Comparison of ENCODE assay signal across 31 mouse cellular contexts in the genomic region with DNA sequence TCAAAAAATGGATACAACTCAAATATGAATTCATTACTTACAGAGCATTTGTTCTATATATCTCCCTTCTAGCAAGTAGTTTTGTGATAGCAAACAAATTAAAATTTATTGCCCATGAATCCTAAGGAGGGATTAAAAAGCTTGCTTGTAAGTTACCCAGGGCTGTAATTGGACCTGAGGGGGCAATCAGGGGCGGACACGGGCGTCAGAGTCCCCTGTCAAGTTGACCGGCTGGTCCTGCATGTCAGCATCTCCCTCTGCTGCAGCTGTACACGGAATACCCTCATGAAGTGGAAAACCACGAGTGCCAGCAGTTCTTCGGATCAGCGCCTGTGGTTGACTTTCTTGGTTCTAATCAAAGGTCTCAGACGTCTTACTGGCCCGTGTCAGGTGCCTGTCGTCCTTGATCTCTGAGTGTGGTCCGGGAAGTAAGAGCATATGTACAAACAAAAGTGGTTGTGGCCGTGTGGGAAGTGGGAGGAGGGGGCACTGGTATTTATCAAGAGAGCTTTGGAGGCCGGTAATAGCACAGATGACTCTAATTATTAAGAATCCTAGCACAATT. TPM values are rescaled to one million over a fixed set of nuclear protein-coding genes. Genes with fewer than 3 reads are reported as not detected.
A peak's percentile ranks its signal among the peaks of the same experiment; 100 is the strongest.
DNase-seq lines count a peak whose midpoint lies in the region; ATAC-seq and TF ChIP-seq lines count a peak whose summit lies in the region.
"Had no signal": no experiment of that assay in that cellular context is flagged by ENCODE, and none has a peak within 500 bp of the region (broad histone marks: within the 10 kb centered on the region; RNA-seq: fewer than 3 reads in every experiment).

No protein-coding gene starts in this region.

- ATAC-seq in kidney, postnatal 0 days (replicated peaks; ENCODE audit: low FRiP score, low read depth), result no peak
- no peak for ATAC-seq in embryonic facial prominence, embryonic 14.5 days (ENCODE audit: low read depth)
- no peak for ATAC-seq in limb, embryonic 13.5 days (ENCODE audit: low FRiP score, low read depth)
- no peak for ATAC-seq in erythroid progenitor cell, adult 5-6 weeks (replicated peaks; ENCODE audit: low FRiP score, poor library complexity, severe bottlenecking)
- ATAC-seq: forebrain, postnatal 0 days; inflammation-experienced regulatory T-cells, adult 6 months; Patski had no signal

- TF ChIP-seq CTCF in kidney, postnatal 0 days (IDR thresholded peaks at IDR 0.05; ENCODE audit: low read depth), result no peak
- no peak for TF ChIP-seq CTCF in left cerebral cortex, adult 2 months (IDR thresholded peaks at IDR 0.05)

- H3K27me3 ChIP-seq in kidney, postnatal 0 days (ENCODE audit: insufficient read depth, low read length), result no peaks in the 10 kb centered on the region
- H3K27me3 ChIP-seq in embryonic facial prominence, embryonic 14.5 days (replicated peaks; ENCODE audit: control insufficient read depth, insufficient read depth, low read length), result no peaks in the 10 kb centered on the region
- peaks cover 7% of the 10 kb centered on the region; the same call in 1 of the 2 replicates for H3K27me3 ChIP-seq in limb, embryonic 13.5 days
- H3K27me3 ChIP-seq: embryonic facial prominence, embryonic 13.5 days; forebrain, embryonic 12.5 days; heart, embryonic 13.5 days; hindbrain, embryonic 15.5 days; Patski had no signal

- no peak overlapping the region for H3K4me3 ChIP-seq in kidney, postnatal 0 days (replicated peaks; ENCODE audit: low read depth, low read length)
- H3K4me3 ChIP-seq in embryonic facial prominence, embryonic 14.5 days (ENCODE audit: low read depth, low read length), result no peak overlapping the region
- H3K4me3 ChIP-seq in limb, embryonic 13.5 days, result no peak overlapping the region
- H3K4me3 ChIP-seq in left cerebral cortex, adult 2 months, result no peak overlapping the region
- H3K4me3 ChIP-seq: embryonic facial prominence, embryonic 13.5 days; erythroblast, embryonic 14.5 days; forebrain, embryonic 12.5 days; heart, embryonic 13.5 days; hindbrain, embryonic 15.5 days had no signal

- 0 out of 2 replicates have a peak overlapping the region, but pooled peaks have one; percentile 8 for H3K9ac ChIP-seq in kidney, postnatal 0 days (ENCODE audit: low read depth, low read length)
- no peak overlapping the region for H3K9ac ChIP-seq in embryonic facial prominence, embryonic 14.5 days (ENCODE audit: low read depth, low read length)
- H3K9ac ChIP-seq in limb, embryonic 13.5 days, result no peak overlapping the region
- H3K9ac ChIP-seq: embryonic facial prominence, embryonic 13.5 days; forebrain, embryonic 12.5 days; forebrain, postnatal 0 days; heart, embryonic 13.5 days; hindbrain, embryonic 15.5 days; liver, embryonic 14.5 days had no signal

- WGBS in kidney, postnatal 0 days, result 22% methylated on average over 14 of the region's 14 CpGs
- WGBS in embryonic facial prominence, embryonic 14.5 days, result 15% methylated on average over 14 of the region's 14 CpGs
- 3% methylated on average over 14 of the region's 14 CpGs for WGBS in limb, embryonic 13.5 days

- H3K4me1 ChIP-seq in kidney, postnatal 0 days (replicated peaks; ENCODE audit: insufficient read depth, low read length), result no peaks in the 10 kb centered on the region; the same call in 1 of the 2 replicates
- peaks cover 3% of the 10 kb centered on the region; the same call in 1 of the 2 replicates for H3K4me1 ChIP-seq in embryonic facial prominence, embryonic 14.5 days (ENCODE audit: control insufficient read depth, insufficient read depth, low read length)
- H3K4me1 ChIP-seq in limb, embryonic 13.5 days, result peaks cover 8% of the 10 kb centered on the region
- H3K4me1 ChIP-seq: forebrain, embryonic 12.5 days; hindbrain, embryonic 15.5 days had no signal

- DNase-seq in kidney, postnatal 0 days (ENCODE audit: low spot score), result peak; percentile 59
- DNase-seq in kidney, adult 18-20 months, result no peak
- DNase-seq in embryo, embryonic 11 days, result peak; percentile 49
- DNase-seq in embryonic facial prominence, embryonic 14.5 days (ENCODE audit: low spot score), result no peak
- no peak for DNase-seq in left cerebral cortex, adult 2 months (ENCODE audit: extremely low spot score in 1 of 2, low spot score in 2 of 2)
- DNase-seq: adrenal gland, postnatal 14 days; cerebellum, adult 11 months; cerebellum, adult 9-10 months; cerebellum, postnatal 36 days; forebrain, postnatal 0 days; gastrocnemius, postnatal 10 days; heart, postnatal 10 days; kidney, adult 8-10 months; layer of hippocampus, postnatal 36 days; liver; lung, adult 2 months; lung, postnatal 10 days; midbrain, embryonic 14.5 days; thymus, postnatal 25 days had no signal

- intact Hi-C loops in left cerebral cortex, adult 2 months (cut with DNase I), result loop anchor here (5.0 kb wide), 2 partner anchors 92 to 172 kb away; no protein-coding TSS in a partner anchor

- no peak overlapping the region for H3K27ac ChIP-seq in kidney, postnatal 0 days
- H3K27ac ChIP-seq in embryonic facial prominence, embryonic 14.5 days (replicated peaks; ENCODE audit: low read depth, low read length), result no peak overlapping the region
- H3K27ac ChIP-seq in limb, embryonic 13.5 days, result no peak overlapping the region
- no peak overlapping the region for H3K27ac ChIP-seq in left cerebral cortex, adult 2 months
- H3K27ac ChIP-seq: embryonic facial prominence, embryonic 13.5 days; forebrain, embryonic 12.5 days; heart, embryonic 13.5 days; hindbrain, embryonic 15.5 days; liver, embryonic 14.5 days; macrophage had no signal

- H3K36me3 ChIP-seq in kidney, postnatal 0 days (ENCODE audit: insufficient read depth, low read length), result no peaks in the 10 kb centered on the region
- no peaks in the 10 kb centered on the region for H3K36me3 ChIP-seq in embryonic facial prominence, embryonic 14.5 days (ENCODE audit: control insufficient read depth, insufficient read depth, low read length)
- H3K36me3 ChIP-seq in limb, embryonic 13.5 days, result no peaks in the 10 kb centered on the region
- H3K36me3 ChIP-seq: embryonic facial prominence, embryonic 13.5 days; forebrain, embryonic 12.5 days; G1E; heart, embryonic 13.5 days; hindbrain, embryonic 15.5 days had no signal

- peak overlapping the region; percentile 15; the same call in 1 of the 2 replicates for H3K4me2 ChIP-seq in kidney, postnatal 0 days (ENCODE audit: low read length)
- H3K4me2 ChIP-seq in embryonic facial prominence, embryonic 14.5 days (ENCODE audit: low read depth, low read length), result 0 out of 2 replicates have a peak overlapping the region, but pooled peaks have one; percentile 12
- H3K4me2 ChIP-seq in limb, embryonic 13.5 days (replicated peaks), result 0 out of 2 replicates have a peak overlapping the region, but pooled peaks have one; percentile 17
- H3K4me2 ChIP-seq: embryonic facial prominence, embryonic 13.5 days; forebrain, embryonic 12.5 days; heart, embryonic 13.5 days; hindbrain, embryonic 15.5 days had no signal

- H3K9me3 ChIP-seq in kidney, postnatal 0 days (replicated peaks; ENCODE audit: low read length), result no peaks in the 10 kb centered on the region
- H3K9me3 ChIP-seq in embryonic facial prominence, embryonic 14.5 days (ENCODE audit: control insufficient read depth, low read length), result no peaks in the 10 kb centered on the region
- H3K9me3 ChIP-seq in limb, embryonic 13.5 days, result no peaks in the 10 kb centered on the region
- H3K9me3 ChIP-seq: embryonic facial prominence, embryonic 13.5 days; forebrain, embryonic 12.5 days; G1E; heart, embryonic 13.5 days; hindbrain, embryonic 15.5 days had no signal

RNA-seq across cellular contexts. Expression of a gene that starts 41.9 kb away (rescaled TPM):
- polyA plus RNA-seq in kidney, postnatal 0 days (2015; fragmentation: Nextera tagmentation; extraction: Ambion mirVana), result 22.7 and 25.6 TPM in 2 replicates
- polyA plus RNA-seq in embryonic facial prominence, embryonic 14.5 days (2014; fragmentation: Nextera tagmentation; extraction: Ambion mirVana), result 32.5 and 37.2 TPM in 2 replicates
- polyA plus RNA-seq in limb, embryonic 13.5 days (2015; fragmentation: Nextera tagmentation; extraction: Ambion mirVana), result 30.7 and 37.9 TPM in 2 replicates
- 39.4 and 41.8 TPM in 2 replicates for total RNA-seq in erythroid progenitor cell, adult 5-6 weeks (2015; ENCODE audit: low replicate concordance)
- total RNA-seq in erythroid progenitor cell, adult 5-6 weeks (2017; ENCODE audit: low replicate concordance), result 13.2 and 31.8 TPM in 2 replicates
- total RNA-seq in left cerebral cortex, adult 2 months (2021), result 10 to 100 TPM; 33.7 to 36.8 TPM

Comparison
In these comparisons a context has a peak if more than half of its experiments do, and no peak if none do; other contexts are left out.
1. DNase-seq: peak in kidney, postnatal 0 days (single experiment) and embryo, embryonic 11 days (single experiment); none in kidney, adult 18-20 months (single experiment), embryonic facial prominence, embryonic 14.5 days (single experiment) and left cerebral cortex, adult 2 months (0 of 2).
2. Peak in every context shown above with its lines, with median percentiles within 50 percentile points of each other: H3K4me2 ChIP-seq.